Mouse (Mus musculus) layer of hippocampus, postnatal 14 days (tissue): Measurements from ENCODE around the gene Mbnl2. TPM values are rescaled to one million over a fixed set of nuclear protein-coding genes. Genes with fewer than 3 reads are reported as not detected.
A peak's percentile ranks its signal among the peaks of the same experiment; 100 is the strongest.

Source experiments
- DNase-seq, 2 experiments: peaks; one replicate each; pipeline ENCODE4 v3.0.0; 2021 to 2022; ENCODE audit warnings: low spot score in 2 of 2, mixed read lengths in 1 of 2
- total RNA-seq, 2 experiments: library from RNA; stranded (reverse); gene quantifications; 2 replicates each; pipeline ENCODE4 v1.2.3; 2021

Mbnl2 gene
- total RNA-seq, 2 experiments from 2014 or later: 201 to 204 TPM

GRCm38 (mm10) chr14:120379716-120380115, 104.2 kb downstream of the Mbnl2 start:
- no peak for DNase-seq

GRCm38 (mm10) chr14:120381378-120382134, 106.1 kb downstream of the Mbnl2 start:
- no peak for DNase-seq

GRCm38 (mm10) chr14:120382179-120382578, 106.7 kb downstream of the Mbnl2 start:
- no peak for DNase-seq

GRCm38 (mm10) chr14:120383186-120383851, 107.8 kb downstream of the Mbnl2 start:
- DNase-seq: no peak

GRCm38 (mm10) chr14:120384615-120385014, 109.1 kb downstream of the Mbnl2 start:
- no peak for DNase-seq

GRCm38 (mm10) chr14:120387293-120387692, 111.8 kb downstream of the Mbnl2 start:
- DNase-seq: no peak

GRCm38 (mm10) chr14:120388818-120389691, 113.6 kb downstream of the Mbnl2 start:
- no peak for DNase-seq

GRCm38 (mm10) chr14:120390231-120390944, 114.9 kb downstream of the Mbnl2 start:
- no peak for DNase-seq

GRCm38 (mm10) chr14:120391701-120392100, 116.2 kb downstream of the Mbnl2 start:
- DNase-seq: no peak

GRCm38 (mm10) chr14:120392441-120392840, 117.0 kb downstream of the Mbnl2 start:
- no peak for DNase-seq

GRCm38 (mm10) chr14:120393441-120393840, 118.0 kb downstream of the Mbnl2 start:
- no peak for DNase-seq

GRCm38 (mm10) chr14:120394216-120394615, 118.7 kb downstream of the Mbnl2 start:
- DNase-seq: no peak

- DNase-seq: no peak
Measured at GRCm38 (mm10) chr14:120394827-120395226, 119.4 kb downstream of the Mbnl2 start.

- no peak for DNase-seq
Measured at GRCm38 (mm10) chr14:120395501-120395900, 120.0 kb downstream of the Mbnl2 start.

- DNase-seq: peak; percentile 70 to 79
Measured at GRCm38 (mm10) chr14:120397871-120398647, 122.6 kb downstream of the Mbnl2 start.

- DNase-seq: no peak
Measured at GRCm38 (mm10) chr14:120399614-120400013, 124.1 kb downstream of the Mbnl2 start.

- no peak for DNase-seq
Measured at GRCm38 (mm10) chr14:120401158-120401557, 125.7 kb downstream of the Mbnl2 start.

- no peak for DNase-seq
Measured at GRCm38 (mm10) chr14:120402715-120403114, 127.2 kb downstream of the Mbnl2 start.

GRCm38 (mm10) chr14:120404364-120404763, 128.9 kb downstream of the Mbnl2 start:
- peak; percentile 21 to 29 for DNase-seq
